8 mouse cellular contexts compared by ENCODE assay signal in the genomic region with DNA sequence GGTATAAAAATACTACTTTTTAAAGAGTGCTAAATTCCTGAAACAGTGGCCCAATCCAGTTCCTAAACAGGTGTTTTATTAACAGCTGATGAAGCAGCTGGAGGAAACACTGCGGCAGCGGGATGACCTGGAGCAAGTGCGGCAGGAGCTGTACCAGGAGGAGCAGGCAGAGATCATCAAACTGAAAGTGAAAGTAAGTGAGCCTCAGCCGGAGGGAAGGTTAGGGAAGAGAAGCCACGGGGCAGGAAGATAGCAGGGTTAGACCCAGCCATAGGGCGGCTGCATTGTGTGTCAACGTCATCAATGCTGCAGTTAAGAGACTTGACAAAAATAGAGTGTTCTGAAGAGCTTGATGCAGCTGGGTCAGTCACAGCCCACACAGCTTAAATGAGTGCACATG. TPM values are rescaled to one million over a fixed set of nuclear protein-coding genes. Genes with fewer than 3 reads are reported as not detected.
DNase-seq lines count a peak whose midpoint lies in the region; ATAC-seq lines count a peak whose summit lies in the region.

No protein-coding gene starts in this region.

- ATAC-seq in heart, embryonic 11.5 days (replicated peaks; ENCODE audit: insufficient number of reproducible peaks, low FRiP score, low TSS enrichment), result no peak
- ATAC-seq in liver, embryonic 13.5 days (ENCODE audit: low read depth), result peak; percentile 71; the same call in 1 of the 2 replicates
- ATAC-seq in stomach, embryonic 14.5 days (ENCODE audit: insufficient number of reproducible peaks, insufficient read depth, low FRiP score, low read depth), result no peak

- WGBS in heart, embryonic 11.5 days (ENCODE audit: insufficient replicate concordance), result 57% methylated on average over 7 of the region's 7 CpGs
- WGBS in liver, embryonic 13.5 days (ENCODE audit: insufficient replicate concordance), result 38% methylated on average over 7 of the region's 7 CpGs
- 64% methylated on average over 7 of the region's 7 CpGs for WGBS in stomach, embryonic 14.5 days
- WGBS in midbrain, embryonic 10.5 days, result 92% methylated on average over 7 of the region's 7 CpGs

- peak; percentile 70 for DNase-seq in A20 (ENCODE audit: low read depth, low spot score)
- DNase-seq in CD8-positive naive resting alpha-beta T cell, adult 2 months (ENCODE audit: low read depth in 2 of 2, low spot score in 2 of 2), result peak; percentile 24 to 32
- DNase-seq in liver, embryonic 13.5 days, result no peak
- DNase-seq in cerebellum, postnatal 25 days, result no peak
- DNase-seq in urinary bladder, adult 2 months (ENCODE audit: low spot score), result no peak
- DNase-seq in midbrain, embryonic 10.5 days (ENCODE audit: low spot score), result no peak

- peak overlapping the region; percentile 29; the same call in 1 of the 2 replicates for H3K9ac ChIP-seq in heart, embryonic 11.5 days (ENCODE audit: low read depth, low read length)
- peak overlapping the region; percentile 53 for H3K9ac ChIP-seq in liver, embryonic 13.5 days
- H3K9ac ChIP-seq in stomach, embryonic 14.5 days (replicated peaks; ENCODE audit: low read depth, low read length), result no peak overlapping the region

- H3K27ac ChIP-seq in heart, embryonic 11.5 days (ENCODE audit: low read depth, low read length), result peak overlapping the region; percentile 25; the same call in 1 of the 2 replicates
- H3K27ac ChIP-seq in liver, embryonic 13.5 days, result peak overlapping the region; percentile 40
- H3K27ac ChIP-seq in stomach, embryonic 14.5 days (ENCODE audit: low read length), result no peak overlapping the region
- H3K27ac ChIP-seq in midbrain, embryonic 10.5 days (replicated peaks), result no peak overlapping the region

- H3K36me3 ChIP-seq in heart, embryonic 11.5 days (ENCODE audit: control insufficient read depth, insufficient read depth, low read length), result no peaks in the 10 kb centered on the region
- H3K36me3 ChIP-seq in liver, embryonic 13.5 days, result peaks cover 99% of the 10 kb centered on the region
- peaks cover 4% of the 10 kb centered on the region for H3K36me3 ChIP-seq in stomach, embryonic 14.5 days (ENCODE audit: control insufficient read depth, insufficient read depth, low read length)
- peaks cover 100% of the 10 kb centered on the region for H3K36me3 ChIP-seq in midbrain, embryonic 10.5 days

- H3K4me3 ChIP-seq in heart, embryonic 11.5 days (ENCODE audit: low read depth, low read length), result peak overlapping the region; percentile 16
- H3K4me3 ChIP-seq in liver, embryonic 13.5 days (replicated peaks), result peak overlapping the region; percentile 42
- H3K4me3 ChIP-seq in stomach, embryonic 14.5 days (ENCODE audit: low read depth, low read length), result no peak overlapping the region
- no peak overlapping the region for H3K4me3 ChIP-seq in midbrain, embryonic 10.5 days

- H3K4me1 ChIP-seq in heart, embryonic 11.5 days (ENCODE audit: control insufficient read depth, insufficient read depth, low read length), result 0 out of 2 replicates have a peak, but pooled peaks cover 3% of the 10 kb centered on the region
- H3K4me1 ChIP-seq in liver, embryonic 13.5 days (replicated peaks), result peaks cover 55% of the 10 kb centered on the region
- no peaks in the 10 kb centered on the region for H3K4me1 ChIP-seq in stomach, embryonic 14.5 days (ENCODE audit: control insufficient read depth, insufficient read depth, low read length)
- H3K4me1 ChIP-seq in midbrain, embryonic 10.5 days, result no peaks in the 10 kb centered on the region

- no peaks in the 10 kb centered on the region for H3K9me3 ChIP-seq in heart, embryonic 11.5 days (replicated peaks; ENCODE audit: control insufficient read depth, low read length)
- no peaks in the 10 kb centered on the region for H3K9me3 ChIP-seq in liver, embryonic 13.5 days (replicated peaks)
- no peaks in the 10 kb centered on the region for H3K9me3 ChIP-seq in stomach, embryonic 14.5 days (ENCODE audit: control insufficient read depth, low read depth, low read length)
- no peaks in the 10 kb centered on the region for H3K9me3 ChIP-seq in midbrain, embryonic 10.5 days (replicated peaks)

- H3K4me2 ChIP-seq in heart, embryonic 11.5 days, result peak overlapping the region; percentile 55
- H3K4me2 ChIP-seq in liver, embryonic 13.5 days, result peak overlapping the region; percentile 62
- peak overlapping the region; percentile 22; the same call in 1 of the 2 replicates for H3K4me2 ChIP-seq in stomach, embryonic 14.5 days (replicated peaks; ENCODE audit: low read depth, low read length)

- H3K27me3 ChIP-seq in heart, embryonic 11.5 days (ENCODE audit: control insufficient read depth, insufficient read depth, low read length), result no peaks in the 10 kb centered on the region
- no peaks in the 10 kb centered on the region for H3K27me3 ChIP-seq in liver, embryonic 13.5 days
- H3K27me3 ChIP-seq in stomach, embryonic 14.5 days (ENCODE audit: control insufficient read depth, insufficient read depth, low read length), result no peaks in the 10 kb centered on the region
- no peaks in the 10 kb centered on the region for H3K27me3 ChIP-seq in midbrain, embryonic 10.5 days (ENCODE audit: low read depth, poor library complexity, severe bottlenecking)

RNA-seq across cellular contexts. Expression of gene Mns1, which starts 11.6 kb away (rescaled TPM):
- polyA plus RNA-seq in heart, embryonic 11.5 days (2014; fragmentation: Nextera tagmentation; extraction: Ambion mirVana), result 20.0 and 25.7 TPM in 2 replicates
- 101 and 144 TPM in 2 replicates for polyA plus RNA-seq in liver, embryonic 13.5 days (2015; fragmentation: Nextera tagmentation; extraction: Ambion mirVana)
- polyA plus RNA-seq in stomach, embryonic 14.5 days (2014; fragmentation: Nextera tagmentation; extraction: Ambion mirVana), result 22.6 and 22.8 TPM in 2 replicates
- 1.2 and 1.8 TPM in 2 replicates for polyA plus RNA-seq in urinary bladder, adult 2 months (2012; rRNA removed)
- polyA plus RNA-seq in midbrain, embryonic 10.5 days (2016; fragmentation: Nextera tagmentation; extraction: Ambion mirVana), result 52.9 and 53.8 TPM in 2 replicates

RNA-seq across cellular contexts. Expression of gene Tex9, which starts 42.6 kb away (rescaled TPM):
- 17.0 and 19.4 TPM in 2 replicates for polyA plus RNA-seq in heart, embryonic 11.5 days (2014; fragmentation: Nextera tagmentation; extraction: Ambion mirVana)
- polyA plus RNA-seq in liver, embryonic 13.5 days (2015; fragmentation: Nextera tagmentation; extraction: Ambion mirVana), result 6.2 and 8.1 TPM in 2 replicates
- 30.6 and 36.2 TPM in 2 replicates for polyA plus RNA-seq in stomach, embryonic 14.5 days (2014; fragmentation: Nextera tagmentation; extraction: Ambion mirVana)
- 11.7 and 12.1 TPM in 2 replicates for polyA plus RNA-seq in urinary bladder, adult 2 months (2012; rRNA removed)
- polyA plus RNA-seq in midbrain, embryonic 10.5 days (2016; fragmentation: Nextera tagmentation; extraction: Ambion mirVana), result 69.6 and 75.0 TPM in 2 replicates

Comparison
In these comparisons a context has a peak if more than half of its experiments do, and no peak if none do; other contexts are left out.
1. DNase-seq: peak in A20 (single experiment) and CD8-positive naive resting alpha-beta T cell, adult 2 months (2 of 2); none in liver, embryonic 13.5 days (single experiment), cerebellum, postnatal 25 days (0 of 2), urinary bladder, adult 2 months (single experiment) and midbrain, embryonic 10.5 days (single experiment).
2. H3K27ac ChIP-seq: peak in heart, embryonic 11.5 days (single experiment) and liver, embryonic 13.5 days (single experiment); none in stomach, embryonic 14.5 days (single experiment) and midbrain, embryonic 10.5 days (single experiment).
3. H3K4me3 ChIP-seq: peak in heart, embryonic 11.5 days (single experiment) and liver, embryonic 13.5 days (single experiment); none in stomach, embryonic 14.5 days (single experiment) and midbrain, embryonic 10.5 days (single experiment).
4. Peak in every context shown above with its lines, with median percentiles within 50 percentile points of each other: H3K4me2 ChIP-seq.